Mouse (Mus musculus) kidney, adult 18-20 months (tissue): ENCODE measurements at regions not wholly inside any gene's neighbourhood (a gene's known extent, or its start where the extent isn't known, plus 50 kb on each side); places are given as distances from the start of the nearest gene placed in this dataset.
A peak's percentile ranks its signal among the peaks of the same experiment; 100 is the strongest.

Experiments used
- DNase-seq: peaks from one replicate; pipeline ENCODE4 v3.0.0; 2021

GRCm38 (mm10) chr7:92984701-92985682 lies 94.7 kb upstream of the Fam181b start:
- DNase-seq, result no peak

- no peak for DNase-seq
These were observed 94.0 kb upstream of the Fam181b start for GRCm38 (mm10) chr7:92985683-92986070.

- DNase-seq, result no peak
These were observed 80.8 kb upstream of the Fam181b start for GRCm38 (mm10) chr7:92998886-92999285.

GRCm38 (mm10) chr7:93006694-93007231 lies 72.9 kb upstream of the Fam181b start:
- DNase-seq, result peak; percentile 6

- no peak for DNase-seq
These were observed 71.9 kb upstream of the Fam181b start for GRCm38 (mm10) chr7:93007721-93008120.

- no peak for DNase-seq
These were observed 60.3 kb upstream of the Fam181b start for GRCm38 (mm10) chr7:93019390-93019789.

- DNase-seq, result no peak
These were observed 56.1 kb upstream of the Fam181b start for GRCm38 (mm10) chr7:93023489-93024130.

GRCm38 (mm10) chr7:93026231-93026630 lies 53.4 kb upstream of the Fam181b start:
- no peak for DNase-seq
